Mouse (Mus musculus): ENCODE data around the gene Fcf1.
A peak's percentile ranks its signal among the peaks of the same experiment; 100 is the strongest.

The Fcf1 gene

GRCm38 (mm10) chr12:84970428-84971096, at the start of gene Fcf1, which contains the start of gene Arel1:
Fcf1 (plus strand) TSS chr12:84970897.
Arel1 (minus strand) TSS chr12:84970900.
- peak; percentile 75 to 90 for DNase-seq (ENCODE audit: low read depth in 2 of 2, low spot score in 2 of 2)

GRCm38 (mm10) chr12:84921881-84922419, 48.7 kb upstream of the Fcf1 start:
- DNase-seq (ENCODE audit: low read depth in 2 of 2, low spot score in 2 of 2), result no peak

DNA sequence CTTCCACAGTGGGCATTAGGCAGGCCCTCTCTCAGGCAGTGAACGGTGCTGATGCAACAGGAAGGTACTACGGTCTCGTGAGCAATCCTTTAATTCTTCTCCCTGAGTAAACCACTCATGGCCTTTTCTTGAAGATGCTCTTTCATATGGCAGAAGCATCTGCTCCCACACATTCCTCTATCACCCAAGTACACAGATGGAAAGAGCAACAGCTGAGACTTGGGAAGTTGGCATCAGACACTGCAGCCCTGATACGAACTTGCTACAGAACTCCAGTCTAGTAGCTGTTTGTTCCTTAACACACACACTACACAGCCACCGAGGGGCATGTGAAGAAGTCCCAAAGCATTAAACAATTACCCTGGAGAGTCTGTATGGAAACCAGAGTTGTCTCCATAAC, 46.4 kb upstream of the Fcf1 start:
- DNase-seq (ENCODE audit: low read depth in 2 of 2, low spot score in 2 of 2), result no peak

DNA sequence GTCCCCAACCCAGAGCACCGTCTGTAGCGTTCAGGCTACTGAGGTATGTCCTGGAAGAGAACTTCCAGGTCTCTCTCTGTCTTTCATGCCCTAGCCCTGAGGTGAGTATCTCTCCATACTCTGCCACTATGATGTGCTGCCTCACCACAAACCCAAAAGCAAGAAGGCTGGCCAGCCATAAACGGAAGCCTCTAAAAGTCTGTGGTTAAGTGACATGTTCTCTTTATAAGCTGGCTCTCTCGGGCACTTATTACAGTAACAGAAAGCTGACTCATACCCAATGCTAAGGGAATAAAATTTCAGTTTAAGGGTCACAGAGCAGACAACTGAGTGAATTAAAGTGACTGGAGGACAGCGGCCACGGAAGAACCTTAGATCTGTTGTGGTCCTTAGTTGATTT, 44.2 kb upstream of the Fcf1 start:
- no peak for DNase-seq (ENCODE audit: low read depth in 2 of 2, low spot score in 2 of 2)

DNA sequence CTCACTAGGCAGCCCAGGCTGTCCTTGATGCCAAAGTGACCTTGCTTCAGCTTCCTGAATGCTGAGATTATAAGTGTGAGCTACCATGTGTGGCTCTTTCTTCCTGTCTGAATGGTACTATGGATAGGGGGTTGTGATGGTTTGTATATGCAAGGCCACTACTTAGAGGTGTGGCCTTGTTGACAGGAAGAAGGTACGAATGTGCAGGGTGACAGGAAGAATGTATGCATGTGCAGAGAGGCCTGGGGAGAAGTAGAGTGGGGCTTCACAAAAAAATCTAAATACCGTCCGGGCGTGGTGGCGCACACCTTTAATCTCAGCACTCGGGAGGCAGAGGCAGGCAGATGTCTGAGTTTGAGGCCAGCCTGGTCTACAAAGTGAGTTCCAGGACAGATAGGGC, 38.5 kb upstream of the Fcf1 start:
- no peak for DNase-seq (ENCODE audit: low read depth in 2 of 2, low spot score in 2 of 2)

DNA sequence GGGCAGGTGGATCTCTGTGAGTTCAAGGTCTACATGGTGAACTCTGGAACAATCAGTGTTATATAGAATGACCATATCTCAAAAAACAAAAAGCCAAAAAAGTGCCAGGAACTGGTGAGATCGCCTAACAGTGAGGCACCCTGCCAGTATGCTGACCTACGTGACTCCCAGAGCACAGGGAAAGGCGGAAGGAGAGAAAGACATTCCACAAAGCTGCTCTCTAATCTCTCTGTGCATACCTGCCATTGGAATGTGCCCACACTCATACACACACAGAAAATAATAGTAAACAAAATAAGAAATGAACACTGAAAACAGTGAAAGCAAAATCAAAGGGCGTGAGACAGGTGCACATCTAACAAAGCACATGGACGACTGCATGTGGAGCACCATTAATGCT, 35.4 kb upstream of the Fcf1 start:
- no peak for DNase-seq (ENCODE audit: low read depth in 2 of 2, low spot score in 2 of 2)

DNA sequence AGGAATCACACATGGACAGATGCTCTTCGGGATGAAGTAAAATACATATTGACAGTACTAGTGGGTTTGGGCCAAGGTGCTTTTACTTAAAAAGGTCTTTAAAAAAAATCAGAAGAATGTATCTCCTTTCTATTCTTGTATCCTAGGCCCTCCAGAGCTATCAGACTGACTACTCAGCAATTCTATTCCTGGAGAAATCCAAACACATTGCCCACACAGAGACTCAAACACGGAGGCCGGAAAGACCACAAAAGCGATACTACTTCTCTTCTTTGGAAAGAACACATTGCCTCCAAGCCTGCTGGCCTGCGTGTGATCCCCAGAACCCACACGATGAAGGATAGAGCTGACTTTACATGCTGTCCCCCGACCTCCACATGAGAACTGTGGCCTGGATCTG, 31.6 kb upstream of the Fcf1 start:
- DNase-seq (ENCODE audit: low read depth in 2 of 2, low spot score in 2 of 2), result no peak

DNA sequence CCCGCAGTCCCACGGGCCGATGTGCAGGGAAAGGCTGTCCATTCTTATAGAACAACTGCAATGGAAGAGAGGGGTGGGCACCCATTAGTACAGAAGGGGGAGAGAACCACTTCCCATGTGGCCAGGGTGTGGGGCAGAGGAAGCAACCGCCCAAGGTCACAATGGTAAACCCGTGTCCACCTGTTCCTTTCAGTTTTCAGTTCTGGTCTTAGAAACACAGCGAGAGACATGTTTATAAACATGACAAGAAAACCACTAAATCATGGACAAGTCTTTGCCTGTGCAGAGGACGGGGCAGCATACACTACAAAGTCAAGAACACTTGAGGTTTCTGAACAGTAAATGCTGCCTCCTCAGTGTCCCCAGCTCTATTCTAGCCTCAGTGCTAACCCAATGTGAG, 30.4 kb upstream of the Fcf1 start:
- DNase-seq (ENCODE audit: low read depth in 2 of 2, low spot score in 2 of 2), result no peak

GRCm38 (mm10) chr12:84941717-84942116, 29.0 kb upstream of the Fcf1 start:
- DNase-seq (ENCODE audit: low read depth in 2 of 2, low spot score in 2 of 2), result no peak

DNA sequence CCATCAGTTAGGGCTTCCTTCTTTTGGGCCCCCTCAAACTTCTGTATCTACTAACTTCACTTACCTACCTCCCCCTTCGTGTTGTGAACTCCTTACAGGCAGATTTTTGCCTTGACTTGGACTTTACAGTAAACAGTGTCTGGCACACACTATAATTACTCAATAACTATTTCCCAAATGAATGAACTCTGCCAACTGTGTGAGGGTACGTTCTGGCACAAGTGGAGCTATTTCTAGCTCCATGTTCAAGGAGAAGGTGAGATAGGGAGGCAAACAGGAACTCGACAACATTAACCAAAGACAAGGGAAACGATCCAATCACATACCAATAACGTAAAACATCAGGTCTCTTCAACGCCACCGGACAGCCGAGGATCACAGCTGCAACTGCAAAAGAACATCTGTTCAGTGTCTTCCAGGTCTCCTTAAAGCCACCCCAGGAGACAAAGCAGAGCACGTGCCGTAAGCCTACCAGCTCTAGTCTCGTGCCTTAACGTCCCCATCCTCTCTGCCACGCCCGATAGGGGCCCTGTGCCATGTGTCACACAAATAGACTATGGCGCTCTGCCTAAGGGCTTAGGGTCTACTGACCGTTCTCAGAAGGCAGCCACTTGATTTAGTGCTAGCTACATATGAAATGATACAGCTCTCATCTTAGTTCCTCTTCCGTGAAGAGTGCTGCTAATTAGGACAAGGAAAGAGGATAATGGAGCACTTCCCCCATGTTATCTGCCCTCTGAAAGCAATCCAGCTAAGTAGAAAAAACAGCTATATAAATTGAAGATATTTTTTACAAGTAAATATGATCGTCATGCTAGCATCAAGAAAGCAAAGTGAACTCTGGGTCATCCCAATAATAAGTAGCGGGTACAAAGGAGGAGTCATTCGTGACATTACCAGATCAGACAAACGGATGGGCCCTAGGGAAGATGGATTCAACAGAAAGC, 27.4 kb upstream of the Fcf1 start:
- no peak for DNase-seq (ENCODE audit: low read depth in 2 of 2, low spot score in 2 of 2)

- no peak for DNase-seq (ENCODE audit: low read depth in 2 of 2, low spot score in 2 of 2)
These were observed 26.4 kb upstream of the Fcf1 start for GRCm38 (mm10) chr12:84944150-84944812.

DNA sequence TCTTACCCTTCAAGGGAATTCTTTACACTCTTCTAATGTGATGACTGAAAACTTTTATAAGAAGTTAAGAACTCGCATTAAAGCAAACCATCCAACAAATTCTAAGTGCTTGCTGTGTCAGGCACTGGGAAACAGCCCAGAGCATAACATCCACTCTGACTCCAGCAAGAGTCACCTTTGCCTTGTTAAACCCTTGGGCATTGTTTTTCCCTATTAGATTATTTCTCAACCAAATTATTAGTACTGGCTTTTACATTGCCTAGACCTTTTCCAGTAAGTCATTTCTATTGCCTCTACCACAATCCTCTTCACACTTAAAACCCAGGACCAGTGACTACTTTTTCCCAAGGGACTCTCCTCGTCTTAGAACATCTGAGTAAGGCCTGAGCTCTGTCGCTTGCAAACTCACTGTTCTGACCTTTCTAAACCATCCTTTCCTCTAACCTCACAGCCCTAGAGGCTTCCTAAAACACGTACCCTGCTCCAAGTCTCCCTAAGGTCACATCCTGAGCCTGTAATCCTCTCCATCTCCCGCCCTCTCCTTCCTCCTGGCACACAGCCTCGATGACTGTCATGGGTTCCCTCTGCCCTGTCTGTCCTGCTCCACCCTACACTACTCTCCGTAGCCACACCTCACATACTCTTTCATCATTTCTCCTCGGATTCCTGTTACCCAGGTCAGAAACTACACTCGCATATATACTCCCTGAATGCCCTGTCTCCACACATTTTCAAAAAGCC, 25.7 kb upstream of the Fcf1 start:
- DNase-seq (ENCODE audit: low read depth in 2 of 2, low spot score in 2 of 2), result no peak

- no peak for DNase-seq (ENCODE audit: low read depth in 2 of 2, low spot score in 2 of 2)
These were observed 22.7 kb upstream of the Fcf1 start for GRCm38 (mm10) chr12:84947894-84948583.

DNA sequence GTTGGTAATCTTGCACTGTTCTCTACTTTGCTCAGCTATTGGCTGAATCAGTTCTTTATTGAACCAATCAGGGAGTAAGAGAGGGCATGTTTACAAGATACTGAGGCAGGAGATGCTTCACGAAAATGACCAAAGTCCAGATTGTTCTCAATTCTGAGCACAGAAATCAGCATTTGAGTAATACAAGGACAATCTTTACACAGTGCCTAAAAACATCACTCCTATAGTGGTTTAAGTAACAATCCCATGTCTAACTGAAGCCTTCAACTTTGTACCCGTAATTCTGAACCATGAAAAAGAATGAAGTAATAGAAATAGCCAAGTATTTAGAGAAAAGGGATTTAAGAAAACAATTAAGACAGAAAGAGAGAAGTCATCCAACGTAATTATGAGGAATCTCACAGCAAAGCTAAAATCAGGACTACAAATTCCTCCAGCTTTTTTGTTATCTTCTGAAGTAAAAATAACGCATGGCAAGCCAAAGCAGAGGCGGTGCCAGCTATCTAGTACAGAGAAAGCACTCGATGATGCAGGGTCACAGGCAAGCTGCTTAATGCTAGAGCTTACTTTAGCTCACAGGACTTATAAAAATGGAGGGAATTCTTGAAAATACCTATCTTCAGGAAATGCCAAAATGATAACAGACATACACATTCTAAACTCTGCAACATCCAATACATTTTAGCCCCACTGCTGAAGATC, 22.0 kb upstream of the Fcf1 start:
- no peak for DNase-seq (ENCODE audit: low read depth in 2 of 2, low spot score in 2 of 2)

DNA sequence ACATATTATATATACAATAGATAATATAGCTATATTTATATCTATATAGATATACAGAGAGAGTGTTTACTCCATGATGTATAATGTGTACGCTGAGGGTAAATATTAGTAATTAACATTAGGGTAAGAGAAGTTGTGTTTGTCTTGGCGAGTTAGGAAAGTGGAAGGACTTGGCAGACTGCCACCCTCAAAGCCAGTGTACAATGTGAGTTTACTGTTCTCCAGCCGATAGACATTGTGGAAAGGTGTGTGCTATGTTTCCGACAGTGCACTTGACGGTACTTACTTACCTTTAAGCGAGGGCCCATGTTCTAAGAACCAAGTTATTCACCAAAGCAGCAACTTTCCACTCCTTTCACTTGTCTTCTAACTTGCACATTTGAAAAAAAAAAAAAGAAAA, 19.9 kb upstream of the Fcf1 start:
- no peak for DNase-seq (ENCODE audit: low read depth in 2 of 2, low spot score in 2 of 2)

GRCm38 (mm10) chr12:84951531-84951930, 19.2 kb upstream of the Fcf1 start:
- no peak for DNase-seq (ENCODE audit: low read depth in 2 of 2, low spot score in 2 of 2)

DNA sequence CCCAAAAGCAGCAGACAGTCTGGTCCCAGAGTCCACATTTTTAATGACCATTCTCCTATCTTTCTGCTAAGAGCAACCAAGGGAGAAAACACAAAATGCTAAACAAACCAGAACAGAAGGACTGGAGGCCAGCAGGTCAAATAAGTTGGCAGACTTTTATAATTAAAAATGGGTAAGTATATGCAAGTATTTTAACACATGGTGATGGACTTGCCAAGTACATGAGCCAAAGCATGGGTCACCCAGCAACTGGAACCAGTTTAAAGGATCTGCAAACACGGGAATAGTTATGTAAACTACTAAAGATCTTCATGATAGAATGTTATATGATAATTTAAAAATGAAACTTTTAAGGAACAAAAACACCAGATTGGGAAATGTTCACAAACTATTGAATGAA, 18.3 kb upstream of the Fcf1 start:
- DNase-seq (ENCODE audit: low read depth in 2 of 2, low spot score in 2 of 2), result no peak

GRCm38 (mm10) chr12:84956317-84956716, 14.4 kb upstream of the Fcf1 start:
- DNase-seq (ENCODE audit: low read depth in 2 of 2, low spot score in 2 of 2), result no peak

- DNase-seq (ENCODE audit: low read depth in 2 of 2, low spot score in 2 of 2), result no peak
These were observed 11.8 kb upstream of the Fcf1 start for GRCm38 (mm10) chr12:84958794-84959356.

Measured in CD8-positive naive resting alpha-beta T cell, adult 2 months (primary cell).